Mouse (Mus musculus) layer of hippocampus, postnatal 10 days (tissue): ENCODE measurements at regions not wholly inside any gene's neighbourhood (a gene's known extent, or its start where the extent isn't known, plus 50 kb on each side); places are given as distances from the start of the nearest gene placed in this dataset.

ENCODE experiments used
- DNase-seq, 2 experiments: peaks; one replicate each; pipeline ENCODE4 v3.0.0; 2021; ENCODE audit warnings: low spot score in 2 of 2

DNA sequence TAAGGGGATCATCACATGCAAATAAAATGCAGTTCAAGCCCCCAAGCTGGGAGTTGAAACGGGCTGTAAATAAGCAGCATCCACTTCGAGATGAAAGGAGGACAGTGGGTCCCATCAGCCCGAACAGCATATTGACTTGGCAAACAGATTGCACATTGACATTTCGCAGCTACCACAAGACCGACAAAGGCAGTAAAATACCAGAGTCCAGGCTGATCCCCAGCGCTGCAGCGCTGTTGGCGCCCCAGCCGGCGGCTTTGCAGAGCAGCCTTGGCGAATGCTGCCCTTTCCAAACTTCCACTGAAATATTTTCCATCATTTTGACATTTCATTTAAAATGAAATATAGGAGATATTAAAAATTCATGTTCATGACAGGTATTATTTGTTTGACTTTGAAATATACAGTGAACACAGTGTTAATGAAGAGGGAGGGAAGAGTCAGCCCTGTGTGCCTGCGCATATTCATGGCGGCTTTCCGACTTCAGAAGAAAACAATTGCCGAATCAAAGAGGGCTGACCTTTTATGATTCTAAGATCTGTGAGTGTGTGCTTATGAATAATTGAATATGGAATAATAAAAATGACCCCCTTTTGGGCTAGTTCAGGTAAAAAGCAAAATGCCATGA, 98.4 kb downstream of the Sqor start:
- DNase-seq = no peak

DNA sequence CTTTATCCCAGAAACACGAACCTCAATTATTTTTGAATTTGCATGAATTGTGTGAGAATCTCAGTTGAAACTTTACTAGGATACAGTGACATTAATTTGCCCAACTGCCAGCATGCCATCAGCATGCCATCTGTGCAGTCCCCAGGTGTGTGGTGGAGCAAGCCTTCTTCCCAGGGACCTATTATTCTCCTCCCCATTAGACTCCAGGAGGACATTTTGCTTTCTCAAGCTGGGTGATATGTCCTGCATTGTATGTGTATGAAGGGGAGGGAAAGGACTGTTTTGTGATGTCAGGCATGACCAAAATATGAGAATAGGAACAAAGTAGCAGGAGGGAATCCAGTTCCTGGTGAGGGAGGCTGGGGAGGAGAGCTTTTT, 98.9 kb downstream of the Sqor start:
- no peak for DNase-seq

DNA sequence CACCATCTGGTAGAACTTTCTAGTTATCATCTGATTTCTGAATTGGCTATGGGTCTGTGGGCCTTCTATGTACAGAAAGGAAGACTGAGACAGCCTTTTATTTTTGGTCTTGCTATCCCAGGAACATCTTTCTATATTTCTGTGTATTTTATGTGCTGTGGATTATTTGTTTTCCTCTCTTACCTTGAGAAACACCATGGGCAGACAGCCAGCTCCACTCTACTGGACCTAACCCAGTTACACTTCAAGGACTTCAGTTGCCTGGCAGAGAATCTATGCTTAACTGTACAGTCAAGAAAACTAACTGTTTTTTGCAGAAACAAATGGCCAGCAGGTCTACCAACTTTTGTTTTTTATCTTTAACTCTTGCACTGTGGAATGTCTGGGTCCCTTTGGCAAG, 122.1 kb downstream of the Sqor start:
- DNase-seq = no peak

GRCm38 (mm10) chr2:122887526-122887925, 122.5 kb downstream of the Sqor start:
- no peak for DNase-seq

DNA sequence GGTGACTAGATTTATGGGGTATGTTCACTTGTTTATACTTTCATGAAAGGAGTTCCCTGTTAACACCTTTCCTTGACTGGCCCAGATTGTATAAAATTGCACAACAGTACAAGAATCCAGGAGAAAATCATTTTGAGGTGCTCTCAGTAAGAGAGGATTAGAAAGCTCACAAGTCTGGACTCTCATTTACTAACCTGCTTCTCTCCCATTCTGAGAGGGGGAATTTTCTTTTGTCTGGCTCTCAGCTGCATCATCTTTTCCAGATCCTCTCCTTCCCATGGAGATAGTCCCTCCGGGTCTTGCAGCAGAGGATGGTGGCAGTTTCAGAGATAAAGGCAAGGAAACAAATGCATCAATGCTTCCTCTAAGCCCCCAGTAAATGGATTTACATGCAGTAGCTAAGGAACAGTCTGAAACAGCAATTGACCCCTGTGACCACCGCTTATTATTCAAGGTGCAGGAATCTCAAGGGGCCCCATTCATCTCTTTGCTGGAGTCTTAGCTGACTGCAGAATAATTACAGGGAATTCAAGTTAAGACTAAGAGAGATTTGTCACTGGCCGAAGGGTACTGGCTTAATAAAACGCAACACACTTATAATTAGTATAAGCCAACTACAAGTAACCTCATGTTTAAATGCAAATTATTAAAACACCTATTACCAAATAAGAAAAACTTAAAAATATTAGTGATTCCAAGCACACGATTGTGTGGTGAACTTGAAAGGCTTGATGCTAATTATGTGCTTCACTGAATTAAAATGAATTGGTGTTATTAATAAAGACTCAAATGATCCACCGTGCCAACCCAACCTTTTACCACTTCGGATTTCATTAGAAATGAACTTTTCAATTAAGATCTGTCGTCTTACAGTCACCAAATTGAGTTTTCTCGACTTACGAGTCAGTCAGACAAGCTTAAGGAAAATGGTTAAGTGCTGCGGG, 140.4 kb downstream of the Sqor start:
- DNase-seq = no peak

DNA sequence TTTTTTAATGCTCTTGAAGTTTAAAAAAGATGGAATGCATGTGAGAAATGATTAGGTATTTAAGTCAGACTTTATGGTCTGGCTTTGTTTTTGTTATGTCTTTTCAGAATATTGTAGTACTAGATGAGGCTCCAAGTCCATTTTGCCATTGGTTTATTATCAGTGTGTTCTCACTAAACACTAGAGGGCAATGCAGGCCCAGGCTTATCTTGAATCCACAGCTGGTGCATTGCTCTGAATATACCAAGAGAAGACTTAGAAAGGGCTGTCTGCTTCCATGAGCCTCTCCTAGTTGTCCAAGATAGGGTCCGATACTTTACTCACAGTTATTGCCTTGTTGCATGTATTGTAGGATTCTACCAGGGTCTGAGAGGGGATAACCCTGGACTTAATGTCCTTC, 151.7 kb downstream of the Sqor start:
- peak; percentile 24 to 50 for DNase-seq

DNA sequence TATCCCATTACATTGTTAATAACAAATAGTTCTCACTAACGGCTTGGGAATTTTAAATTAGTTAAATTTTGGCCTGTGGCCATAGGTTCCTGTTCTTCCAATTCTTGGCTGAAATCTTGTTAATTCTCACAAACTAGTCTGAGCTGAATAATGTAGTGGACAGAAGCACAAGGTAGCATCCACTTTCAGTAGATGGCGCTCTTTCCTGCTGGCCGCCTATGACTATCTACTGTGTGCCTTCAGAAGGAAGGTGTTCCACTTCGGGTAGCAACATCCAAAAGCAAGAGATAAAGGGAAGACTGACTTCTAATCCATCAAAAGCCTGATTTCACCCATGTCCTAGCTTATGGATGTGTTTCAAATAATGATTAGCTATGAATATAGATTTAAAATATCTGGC, 172.9 kb downstream of the Sqor start:
- DNase-seq = peak; percentile 15 to 22

GRCm38 (mm10) chr2:122944841-122945240, 179.8 kb downstream of the Sqor start:
- DNase-seq = no peak

DNA sequence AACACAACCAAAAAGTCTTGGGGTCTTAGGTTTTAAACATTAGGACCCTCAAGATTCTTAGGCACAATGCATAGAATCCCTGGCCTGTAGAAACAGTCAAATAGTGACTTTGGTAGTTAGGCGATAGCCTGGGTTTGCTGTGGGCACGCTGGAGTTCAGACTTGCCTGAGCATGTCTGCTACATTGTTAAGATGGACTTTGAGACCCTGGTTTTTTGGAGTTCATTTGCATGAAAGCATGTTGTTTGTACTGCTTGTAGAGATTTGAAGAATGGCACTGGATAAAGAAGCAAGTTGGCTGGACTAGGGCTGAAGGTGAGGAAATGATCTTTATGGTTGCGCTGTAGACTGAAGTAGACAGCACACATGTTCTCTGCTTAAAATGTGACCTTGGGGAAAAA, 180.9 kb downstream of the Sqor start:
- no peak for DNase-seq

DNA sequence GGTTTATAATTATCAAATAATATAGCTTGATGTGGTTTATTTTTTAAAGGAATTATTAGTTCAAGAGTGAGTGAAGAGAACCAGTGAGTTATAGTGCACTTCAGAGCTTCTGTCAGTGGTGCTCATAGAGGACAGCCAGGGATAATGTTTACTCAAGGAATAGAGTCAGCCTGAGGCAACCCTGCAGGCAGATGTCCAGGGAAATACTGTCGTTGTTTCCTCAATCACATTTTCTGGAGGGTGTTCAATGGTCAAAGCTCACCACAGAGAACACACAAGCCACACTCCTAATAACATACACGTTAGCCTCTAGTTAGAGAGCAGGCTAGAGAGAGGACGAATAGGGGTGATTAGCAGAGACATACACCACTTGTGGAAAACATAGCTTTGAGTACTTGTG, 184.0 kb downstream of the Sqor start:
- DNase-seq = no peak

- DNase-seq = no peak
Observed at GRCm38 (mm10) chr2:122961701-122962100, 196.7 kb downstream of the Sqor start.

DNA sequence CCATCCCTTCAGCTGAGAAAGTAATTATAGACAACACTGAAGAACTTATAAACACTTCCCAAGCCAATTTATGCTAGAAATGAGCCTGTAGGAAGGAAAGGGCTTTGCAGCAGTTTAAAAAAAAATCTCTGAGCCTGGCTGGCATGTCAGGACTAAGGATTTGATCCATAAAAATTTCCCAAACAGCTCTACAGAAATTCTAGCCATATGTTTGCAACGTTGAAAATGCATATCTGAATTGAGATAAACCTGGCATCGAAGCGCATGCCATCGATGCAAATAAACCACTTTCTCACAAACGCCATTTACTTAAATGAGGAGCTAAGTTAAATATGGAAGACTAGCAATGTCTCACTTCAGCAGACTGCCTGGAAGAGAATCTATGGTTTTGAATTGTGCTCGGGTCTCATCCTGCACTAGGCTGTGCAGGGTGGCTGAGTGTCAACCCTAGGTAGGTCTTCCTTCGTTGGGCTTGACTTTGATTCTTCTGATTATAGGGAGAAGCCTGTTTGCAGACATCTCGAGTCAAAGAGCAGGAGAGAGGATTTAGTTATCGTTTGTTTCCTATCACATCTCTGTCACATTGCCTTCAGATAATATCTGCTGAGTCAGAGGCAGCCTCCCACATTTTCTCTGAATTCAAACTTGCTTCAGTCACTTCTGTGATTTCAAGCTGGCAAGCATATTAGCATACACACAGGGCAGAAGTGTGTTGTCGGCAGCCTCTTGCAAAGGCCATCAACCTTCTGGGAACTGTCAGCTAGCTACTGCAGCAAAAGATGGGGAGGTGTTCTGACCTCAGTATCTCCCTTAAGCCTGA, 204.0 kb downstream of the Sqor start:
- no peak for DNase-seq
